Mouse (Mus musculus) heart, postnatal 0 days (tissue): Measurements from ENCODE around the gene Afg1l.

Experiments used
- CTCF ChIP-seq: IDR thresholded peaks from 2 replicates; pipeline ENCODE4 v1.5.1; 2016; ENCODE audit warnings: antibody characterized with exemption, control low read depth, low read depth
- EP300 ChIP-seq: IDR thresholded peaks from 2 replicates; pipeline ENCODE4 v1.6.1; 2016; ENCODE audit warnings: antibody characterized with exemption, low read depth

- TF ChIP-seq CTCF (no peak), EP300 (no peak)
Measured at GRCm38 (mm10) chr10:42436842-42437805, 41.2 kb downstream of the Afg1l start.
